Mouse (Mus musculus) hindbrain, embryonic 11.5 days (tissue): ENCODE results near the gene Isg20l2. TPM values are rescaled to one million over a fixed set of nuclear protein-coding genes. Genes with fewer than 3 reads are reported as not detected.

Source experiments
- ATAC-seq: fragments of 200-750 bp; cut with Nextera tagmentation; 2 replicates; pipeline ENCODE4 v1.8.0; 2017; ENCODE audit warnings: mild to moderate bottlenecking, moderate TSS enrichment, moderate library complexity; ENCODE audit not compliant: low FRiP score
- DNase-seq: peaks from one replicate; pipeline ENCODE4 v3.0.0-alpha.2; 2015; ENCODE audit warnings: low spot score
- H3K27ac ChIP-seq: fragments of 300-500 bp; sonication (generic); 2 replicates; pipeline ENCODE4 v1.5.1; 2014; ENCODE audit warnings: mild to moderate bottlenecking, low read depth, low read length
- H3K27me3 ChIP-seq: fragments of 300-500 bp; sonication (generic); 2 replicates; pipeline ENCODE4 v1.6.1; 2014; ENCODE audit warnings: mild to moderate bottlenecking, low read length, moderate library complexity, mixed read lengths; ENCODE audit not compliant: control insufficient read depth, insufficient read depth
- H3K36me3 ChIP-seq: fragments of 300-500 bp; sonication (generic); 2 replicates; pipeline ENCODE4 v1.6.1; 2014; ENCODE audit warnings: mild to moderate bottlenecking, low read length, moderate library complexity, mixed read lengths; ENCODE audit not compliant: control insufficient read depth, insufficient read depth
- H3K4me1 ChIP-seq: fragments of 300-500 bp; sonication (generic); replicated peaks from 2 replicates; pipeline ENCODE4 v1.6.1; 2014; ENCODE audit warnings: low read length, mixed read lengths; ENCODE audit not compliant: control insufficient read depth, insufficient read depth
- H3K4me2 ChIP-seq: fragments of 300-500 bp; sonication (generic); replicated peaks from 2 replicates; pipeline ENCODE4 v1.6.1; 2014; ENCODE audit warnings: mild to moderate bottlenecking, low read depth, low read length
- H3K4me3 ChIP-seq: fragments of 300-500 bp; sonication (generic); 2 replicates; pipeline ENCODE4 v1.5.1; 2014; ENCODE audit warnings: low read depth, low read length
- H3K9ac ChIP-seq: fragments of 300-500 bp; sonication (generic); 2 replicates; pipeline ENCODE4 v1.6.1; 2014; ENCODE audit warnings: low read depth, low read length
- H3K9me3 ChIP-seq: fragments of 300-500 bp; sonication (generic); 2 replicates; pipeline ENCODE4 v1.6.1; 2016; ENCODE audit warnings: low read length; ENCODE audit not compliant: control insufficient read depth
- WGBS: fragments of 180-500 bp; shearing (Covaris S2); extraction: QIAGEN DNeasy Blood & Tissue Kit; methylation state at CpG from one replicate; pipeline ENCODE4 v1.1.7; 2014; 5-methylcytosine and 5-hydroxymethylcytosine counted together
- polyA plus RNA-seq: library from polyadenylated mRNA; unstranded; fragments of >200 nt; fragmentation: Nextera tagmentation; extraction: Ambion mirVana; gene quantifications from 2 replicates; pipeline ENCODE4 v1.2.1, GENCODE M21; 2014

Gene Isg20l2
- polyA plus RNA-seq, 1 experiment from 2014 or later: 42.5 TPM

- H3K9me3 ChIP-seq: no peaks in the 10 kb centered on the region
- no peaks in the 10 kb centered on the region for H3K27me3 ChIP-seq
- ATAC-seq (no peak), DNase-seq (peak; percentile 54)
- under 1% methylated on average over 27 of the region's 27 CpGs for WGBS
- H3K4me1 ChIP-seq: peaks cover 17% of the 10 kb centered on the region
- no peaks in the 10 kb centered on the region for H3K36me3 ChIP-seq
- H3K27ac ChIP-seq: peak overlapping the region; percentile 94
- H3K4me3 ChIP-seq: peak overlapping the region; percentile 79
- H3K9ac ChIP-seq: peak overlapping the region; percentile 94
- peak overlapping the region; percentile 88 for H3K4me2 ChIP-seq
Observed at GRCm38 (mm10) chr3:87906981-87907857, 22.9 kb upstream of the Isg20l2 start.

GRCm38 (mm10) chr3:87907906-87908305 is 22.2 kb upstream of the Isg20l2 start:
- no peaks in the 10 kb centered on the region for H3K27me3 ChIP-seq
- ATAC-seq: no peak

GRCm38 (mm10) chr3:87909381-87909780 is 20.7 kb upstream of the Isg20l2 start:
- Histone ChIP-seq H3K36me3 (no peaks in the 10 kb centered on the region; the same call in 1 of the 2 replicates), H3K9me3 (no peaks in the 10 kb centered on the region), H3K4me2 (peak overlapping the region; percentile 56; the same call in 1 of the 2 replicates), H3K9ac (no peak overlapping the region), H3K27me3 (no peaks in the 10 kb centered on the region), H3K4me1 (peaks cover 17% of the 10 kb centered on the region), H3K27ac (peak overlapping the region; percentile 76; the same call in 1 of the 2 replicates), H3K4me3 (no peak overlapping the region)
- no peak for DNase-seq
- ATAC-seq: no peak
- WGBS: 79% methylated on average over 2 of the region's 2 CpGs

More at GRCm38 (mm10) chr3:87907906-87908305, 22.2 kb upstream of the Isg20l2 start:
- WGBS: 0% methylated on average over 1 of the region's 1 CpGs
- no peaks in the 10 kb centered on the region for H3K9me3 ChIP-seq
- peaks cover 17% of the 10 kb centered on the region for H3K4me1 ChIP-seq
- peak overlapping the region; percentile 79 for H3K4me3 ChIP-seq
- DNase-seq: no peak
- peak overlapping the region; percentile 88 for H3K4me2 ChIP-seq
- H3K36me3 ChIP-seq: no peaks in the 10 kb centered on the region
- H3K27ac ChIP-seq: no peak overlapping the region
- peak overlapping the region; percentile 94 for H3K9ac ChIP-seq

- Histone ChIP-seq H3K4me2 (peak overlapping the region; percentile 56), H3K27me3 (no peaks in the 10 kb centered on the region), H3K27ac (peak overlapping the region; percentile 76), H3K4me1 (peaks cover 17% of the 10 kb centered on the region), H3K9me3 (no peaks in the 10 kb centered on the region), H3K9ac (peak overlapping the region; percentile 12; the same call in 1 of the 2 replicates), H3K4me3 (0 out of 2 replicates have a peak overlapping the region, but pooled peaks have one; percentile 29), H3K36me3 (peaks cover 3% of the 10 kb centered on the region)
- DNase-seq (no peak), ATAC-seq (no peak)
- WGBS: 11% methylated on average over 4 of the region's 4 CpGs
Observed at GRCm38 (mm10) chr3:87909874-87910273, 20.2 kb upstream of the Isg20l2 start.

GRCm38 (mm10) chr3:87910573-87911141 is 19.5 kb upstream of the Isg20l2 start:
- 7% methylated on average over 12 of the region's 12 CpGs for WGBS
- Histone ChIP-seq H3K9ac (peak overlapping the region; percentile 46), H3K9me3 (no peaks in the 10 kb centered on the region), H3K27ac (peak overlapping the region; percentile 76), H3K4me3 (peak overlapping the region; percentile 29), H3K4me1 (peaks cover 17% of the 10 kb centered on the region), H3K27me3 (no peaks in the 10 kb centered on the region), H3K4me2 (peak overlapping the region; percentile 56), H3K36me3 (peaks cover 4% of the 10 kb centered on the region)
- ATAC-seq (peak; percentile 33), DNase-seq (peak; percentile 82)

- H3K27ac ChIP-seq: no peak overlapping the region
- 83% methylated on average over 7 of the region's 7 CpGs for WGBS
- no peak overlapping the region for H3K9ac ChIP-seq
- ATAC-seq (no peak), DNase-seq (no peak)
- no peaks in the 10 kb centered on the region for H3K9me3 ChIP-seq
- H3K27me3 ChIP-seq: no peaks in the 10 kb centered on the region
- peaks cover 12% of the 10 kb centered on the region for H3K4me1 ChIP-seq
- H3K4me3 ChIP-seq: no peak overlapping the region
- peaks cover 4% of the 10 kb centered on the region for H3K36me3 ChIP-seq
- H3K4me2 ChIP-seq: no peak overlapping the region
Observed at GRCm38 (mm10) chr3:87913491-87913890, 16.6 kb upstream of the Isg20l2 start.

- Histone ChIP-seq H3K27ac (no peak overlapping the region), H3K9me3 (no peaks in the 10 kb centered on the region), H3K4me1 (peaks cover 12% of the 10 kb centered on the region), H3K9ac (no peak overlapping the region), H3K4me3 (no peak overlapping the region), H3K4me2 (no peak overlapping the region), H3K27me3 (no peaks in the 10 kb centered on the region), H3K36me3 (peaks cover 4% of the 10 kb centered on the region)
- WGBS: 93% methylated on average over 10 of the region's 10 CpGs
- ATAC-seq (no peak), DNase-seq (no peak)
Observed at GRCm38 (mm10) chr3:87913891-87914290, 16.2 kb upstream of the Isg20l2 start.

- no peak for ATAC-seq
- Histone ChIP-seq H3K36me3 (peaks cover 5% of the 10 kb centered on the region), H3K4me2 (no peak overlapping the region), H3K9me3 (no peaks in the 10 kb centered on the region), H3K9ac (no peak overlapping the region), H3K27ac (no peak overlapping the region), H3K4me1 (no peaks in the 10 kb centered on the region; the same call in 1 of the 2 replicates), H3K27me3 (no peaks in the 10 kb centered on the region), H3K4me3 (no peak overlapping the region)
- no peak for DNase-seq
- 85% methylated on average over 1 of the region's 1 CpGs for WGBS
Observed at GRCm38 (mm10) chr3:87916990-87917389, 13.1 kb upstream of the Isg20l2 start.
